Mouse (Mus musculus) urinary bladder, postnatal 36 days (tissue): Measurements from ENCODE around the gene Cep78.
"Not testable (repeated sequence)": the region's sequence is repeated elsewhere in the genome, so short reads cannot be mapped to it uniquely, and the experiment has no call there.

Experiments used
- DNase-seq, 2 experiments: peaks; one replicate each; pipeline ENCODE4 v3.0.0; 2022; ENCODE audit warnings: low spot score in 2 of 2, mixed read lengths in 1 of 2

Gene Cep78

DNA sequence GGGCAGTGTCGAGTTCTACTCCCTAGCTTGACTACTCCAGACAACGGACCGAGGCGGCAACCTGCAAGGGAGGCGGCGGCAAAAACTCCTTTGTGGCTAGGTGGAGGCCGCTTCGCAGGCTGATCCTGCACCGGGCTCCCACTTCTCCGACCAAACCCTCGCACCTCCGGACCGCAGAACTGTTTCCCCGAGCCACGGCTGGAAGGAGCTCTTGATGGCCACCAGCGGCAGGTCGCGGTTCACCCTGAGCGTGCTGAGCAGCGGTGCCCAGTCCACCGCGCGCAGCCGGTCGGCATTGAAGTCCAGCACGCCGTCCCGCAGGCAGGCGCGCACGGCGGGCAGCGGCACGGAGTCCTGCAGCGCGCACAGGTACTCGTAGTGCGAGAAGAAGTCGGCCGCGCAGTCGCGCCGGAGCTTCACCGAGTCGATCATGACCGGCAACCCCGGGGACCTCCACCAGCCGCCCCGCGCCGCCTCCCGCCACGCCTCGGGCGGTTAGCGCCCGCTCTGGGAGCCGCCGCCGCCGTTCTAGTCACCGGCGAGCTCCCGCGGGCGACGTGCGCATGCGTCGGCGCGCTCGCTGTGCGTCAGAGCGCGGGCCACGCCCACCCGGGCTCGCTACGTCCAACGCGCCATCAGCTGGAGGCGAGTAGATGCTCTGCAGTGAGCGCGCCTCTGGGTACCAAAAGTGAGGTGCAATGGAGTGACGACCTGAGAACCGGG lies at the start of gene Cep78:
Gene Cep78 (minus strand): TSS at position 541 of the 723 bp plus-strand sequence.
- peak; percentile 84 to 91 for DNase-seq

DNA sequence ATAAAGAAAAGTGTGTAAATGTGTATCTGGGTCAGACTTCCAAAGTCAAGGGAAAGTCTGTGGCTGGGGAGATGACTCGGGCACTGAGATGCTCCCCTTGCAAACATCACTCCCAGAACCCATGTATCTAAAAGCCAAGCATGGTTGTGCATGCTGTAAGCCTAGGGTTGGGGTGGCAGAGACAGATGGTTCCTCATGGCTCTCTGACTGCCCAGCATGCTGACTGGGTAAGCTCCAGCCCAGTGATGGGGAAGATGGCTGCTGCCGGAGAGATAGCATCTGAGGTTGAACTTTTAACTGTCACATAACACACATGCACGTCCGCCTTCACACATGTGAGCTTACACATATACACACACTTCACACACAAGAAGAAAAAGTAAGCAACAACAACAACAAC lies 46.5 kb upstream of the Cep78 start:
- no peak for DNase-seq

DNA sequence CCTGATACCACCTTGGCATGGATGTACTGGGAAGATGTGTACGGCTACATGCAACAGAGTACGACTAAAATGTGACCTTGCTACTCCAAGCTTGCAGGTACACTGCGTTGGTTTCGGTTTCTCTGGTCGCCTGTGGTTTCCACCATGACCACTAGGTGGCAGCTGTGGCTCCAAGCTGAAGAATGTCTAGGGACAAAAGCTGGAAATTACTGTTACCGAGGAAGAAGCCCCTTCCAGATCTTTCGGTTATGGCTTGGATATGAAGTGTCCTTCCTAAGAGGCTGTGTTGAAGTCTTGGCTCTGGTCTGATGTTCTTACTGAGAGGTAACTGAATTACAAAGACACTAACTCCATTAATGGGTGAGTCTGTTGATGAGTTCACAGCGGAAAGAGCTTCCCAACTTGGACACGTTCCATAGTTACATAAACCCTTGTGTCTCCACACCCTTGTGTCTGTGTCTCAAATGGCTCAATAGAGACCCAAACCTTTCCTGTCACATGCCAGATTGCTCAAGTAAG lies 44.5 kb upstream of the Cep78 start:
- DNase-seq: not testable (repeated sequence)

DNA sequence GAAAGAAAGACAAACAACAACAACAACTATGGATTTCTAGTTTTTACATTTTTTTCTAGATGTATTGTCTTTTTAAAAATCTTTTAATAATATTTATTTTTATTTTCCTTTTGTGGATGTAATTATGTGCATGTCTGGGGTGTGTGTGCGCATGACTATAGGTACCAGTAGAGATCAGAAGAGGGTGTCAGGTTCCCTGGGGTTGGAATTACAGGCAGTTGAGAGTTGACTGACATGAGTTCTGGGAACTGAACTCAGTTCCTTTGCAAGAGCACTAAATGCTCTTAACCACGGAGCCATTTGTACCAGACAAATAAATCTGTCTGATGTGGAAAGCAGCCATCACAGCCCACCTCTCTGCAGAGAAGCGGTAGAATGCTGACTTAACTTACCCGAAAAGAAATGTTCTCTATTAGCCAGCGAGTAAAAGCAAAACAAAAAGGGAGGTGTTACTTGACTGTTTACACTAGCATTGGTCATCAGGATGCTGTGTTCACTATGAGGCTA lies 44.0 kb upstream of the Cep78 start:
- no peak for DNase-seq

DNA sequence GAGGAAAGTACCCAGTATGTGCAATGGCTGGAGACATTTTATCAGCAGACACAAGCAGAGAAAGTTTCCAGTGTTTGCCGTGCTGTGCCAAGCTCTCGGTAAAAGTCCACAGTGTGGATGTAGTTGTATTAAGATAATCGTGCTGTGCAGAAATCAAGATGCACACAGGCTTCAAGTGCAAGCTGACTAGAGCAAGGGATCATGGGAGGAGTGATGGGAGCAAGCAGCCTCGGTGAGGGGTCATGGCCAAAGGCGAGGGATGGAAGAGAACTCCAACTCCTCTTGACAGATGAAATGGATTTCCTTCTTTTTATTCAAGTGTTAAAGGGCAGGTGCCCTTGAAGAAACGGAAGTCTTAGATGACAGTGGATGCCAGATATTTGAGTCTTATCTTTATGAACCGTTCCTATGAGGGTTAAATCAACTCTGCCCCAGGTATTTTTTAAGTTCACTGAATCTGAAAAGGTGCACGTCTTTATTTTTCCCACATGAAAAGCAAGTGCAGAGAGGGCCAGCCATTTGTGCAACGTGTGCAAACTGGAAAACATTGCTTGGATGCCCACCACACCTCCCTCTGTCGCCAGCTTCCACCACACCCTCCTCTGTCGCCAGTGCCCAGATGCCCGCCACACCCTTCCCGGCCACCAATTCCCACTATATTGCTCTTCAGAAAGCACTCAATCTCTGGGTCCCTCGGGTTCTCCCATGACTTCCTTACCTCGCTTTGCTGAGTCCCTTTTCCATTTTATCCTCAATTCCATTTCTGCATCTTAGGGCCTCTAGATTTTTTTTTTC lies 43.3 kb upstream of the Cep78 start:
- no peak for DNase-seq

DNA sequence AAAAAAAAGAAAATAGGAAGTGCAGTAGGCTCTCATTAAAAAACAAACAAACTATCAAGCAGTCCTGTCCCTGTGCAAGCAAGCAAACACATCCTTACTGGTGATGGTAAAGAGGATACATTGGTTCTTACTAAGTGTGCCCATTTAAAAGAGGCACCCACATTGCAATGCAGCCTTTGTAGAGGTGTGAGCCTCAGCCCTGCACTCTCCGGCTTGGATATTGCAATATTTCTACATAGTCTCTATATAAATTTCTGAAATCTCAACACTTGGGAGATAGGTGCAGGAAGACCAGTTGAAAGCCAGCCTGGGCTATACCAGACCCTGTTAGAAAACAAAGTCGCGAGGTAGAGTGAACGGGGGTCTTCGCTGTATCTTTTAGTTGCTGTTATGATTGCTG lies 41.5 kb upstream of the Cep78 start:
- no peak for DNase-seq

DNA sequence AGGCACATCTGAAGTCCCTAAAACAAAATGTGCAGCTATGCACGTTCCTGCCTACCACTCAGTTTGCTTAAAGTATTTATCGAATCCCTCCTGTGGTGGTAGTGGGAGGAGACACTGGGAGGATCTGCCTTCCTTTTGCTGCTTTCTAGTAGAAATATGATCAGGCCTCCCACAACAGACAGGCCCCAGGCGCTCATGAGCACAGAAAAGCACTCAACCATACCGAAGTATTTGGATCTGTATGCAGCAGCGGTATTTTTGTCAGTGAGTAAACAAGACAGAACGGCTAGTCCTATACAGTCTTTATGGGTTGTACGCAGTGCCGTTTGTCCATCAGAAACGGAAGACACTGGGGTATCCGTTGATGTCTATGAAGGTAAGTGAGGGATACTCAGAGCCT lies 37.4 kb upstream of the Cep78 start:
- DNase-seq: no peak

DNA sequence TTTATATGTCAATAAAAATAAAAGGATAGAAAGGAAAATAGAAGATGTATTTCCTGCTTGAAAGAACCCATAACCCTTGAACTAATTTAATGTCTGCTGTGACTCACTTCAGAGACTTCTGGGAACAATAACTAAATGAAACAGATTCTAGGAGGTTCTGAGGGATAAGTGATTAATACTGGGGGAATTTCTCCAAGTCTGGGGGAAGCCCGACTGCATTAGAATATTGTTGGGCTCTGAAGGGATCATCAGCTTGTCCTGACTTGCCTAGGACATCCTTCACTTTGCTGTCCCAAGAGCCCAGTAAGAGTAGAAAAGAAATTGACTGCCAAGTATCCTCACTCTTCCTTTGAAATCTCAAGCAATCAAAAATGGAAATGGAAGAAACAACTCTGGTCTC lies 31.4 kb upstream of the Cep78 start:
- no peak for DNase-seq

DNA sequence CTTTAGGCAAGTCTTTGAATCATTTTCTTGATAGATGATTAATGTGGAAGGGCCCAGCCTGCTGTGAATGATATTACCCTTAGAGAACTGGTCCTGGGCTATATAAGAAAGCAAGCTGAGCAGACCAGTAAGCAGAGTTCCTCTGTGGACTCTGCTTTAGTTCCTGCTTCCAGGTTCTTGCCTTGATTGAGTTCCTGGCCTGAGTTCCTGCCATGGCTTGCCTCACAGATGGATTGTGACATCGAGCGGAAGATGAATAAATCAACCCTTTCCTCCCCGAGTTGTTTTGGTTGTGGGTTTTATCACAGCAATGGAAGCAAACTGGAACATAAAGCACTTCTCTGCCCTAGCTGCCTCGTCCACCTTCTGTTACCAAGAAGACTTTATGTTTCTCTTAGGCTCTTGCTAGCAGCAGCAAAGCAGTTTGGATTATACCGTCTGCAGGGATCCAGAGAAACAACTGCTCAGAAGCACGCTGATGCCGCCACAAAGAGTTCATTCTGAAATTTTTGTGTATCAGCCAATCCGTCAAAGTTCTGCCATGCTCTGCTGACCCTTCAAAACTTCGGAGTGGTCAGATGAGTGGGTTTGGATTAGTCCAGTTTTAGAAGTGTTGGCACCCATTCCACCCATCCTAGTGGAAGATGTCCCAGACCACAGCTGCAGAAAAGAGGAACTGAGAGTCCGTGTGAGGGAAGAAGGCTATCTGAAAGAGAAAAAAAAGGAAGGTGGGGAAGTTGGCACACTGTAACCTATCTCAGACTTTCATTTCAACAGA lies 30.6 kb upstream of the Cep78 start:
- DNase-seq: no peak

DNA sequence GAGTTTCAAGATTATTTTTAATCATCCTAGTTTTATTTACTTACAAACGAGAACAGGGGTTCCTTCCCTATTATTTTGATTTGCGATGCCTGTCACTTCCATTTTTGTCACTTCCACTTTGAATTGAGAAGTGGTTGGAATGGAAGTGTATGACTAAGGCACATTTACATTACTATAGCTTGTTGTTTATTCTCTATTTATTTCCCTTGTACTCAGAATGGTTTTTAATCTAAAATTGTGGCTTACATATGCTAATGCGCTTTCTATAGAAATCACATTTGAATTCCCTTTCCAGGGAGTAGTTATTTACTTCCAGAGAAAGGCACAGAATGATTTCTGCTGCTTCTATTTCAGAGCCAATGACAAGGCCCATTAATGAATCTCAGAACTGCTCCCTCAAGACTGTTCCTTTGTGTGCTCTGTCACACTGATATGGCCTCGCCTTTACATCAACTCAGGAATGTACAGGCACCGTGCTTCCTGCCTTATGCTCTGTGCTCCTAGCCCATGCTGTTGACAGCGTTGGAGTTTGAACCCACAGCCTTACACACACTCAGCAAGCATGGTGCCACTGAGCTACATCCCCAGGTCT lies 25.1 kb upstream of the Cep78 start:
- DNase-seq: no peak

DNA sequence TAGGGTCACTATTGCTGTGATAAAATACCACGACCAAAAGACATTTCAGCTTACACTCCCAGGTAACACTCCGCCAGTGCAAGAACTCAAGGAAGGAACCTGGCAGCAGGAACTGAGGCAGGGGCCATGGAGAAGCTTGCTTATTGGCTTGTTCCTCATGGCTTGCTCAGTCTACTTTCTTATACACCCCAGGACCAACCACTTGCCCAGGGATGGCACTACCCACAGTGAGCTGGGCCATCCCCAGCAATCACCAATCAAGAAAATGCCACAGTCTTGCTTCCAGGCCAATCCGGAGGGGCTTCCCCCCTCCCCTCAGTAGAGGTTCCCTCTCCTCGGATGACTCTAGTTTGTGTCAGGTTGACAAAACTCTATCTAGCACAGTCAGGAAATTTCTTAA lies 24.3 kb upstream of the Cep78 start:
- no peak for DNase-seq

DNA sequence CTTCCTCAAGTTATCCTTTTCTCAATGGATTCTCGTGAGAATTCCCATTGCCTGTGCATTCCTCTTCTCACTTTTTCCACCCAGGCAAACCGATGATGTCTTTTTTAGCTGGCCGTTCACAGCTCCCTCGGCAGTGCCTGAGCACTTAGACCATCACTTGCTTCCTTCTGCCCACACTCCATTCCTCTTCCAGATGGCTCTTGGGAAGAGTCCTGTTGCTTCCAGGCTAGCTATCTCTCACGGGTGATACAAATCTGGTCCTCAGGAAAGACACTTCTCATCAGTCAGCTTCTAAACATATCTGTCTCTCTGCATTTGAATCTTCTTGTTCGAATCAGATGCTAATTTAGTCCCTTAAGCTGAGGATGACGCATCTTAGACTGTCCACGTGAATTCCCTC lies 22.3 kb upstream of the Cep78 start:
- DNase-seq: no peak

DNA sequence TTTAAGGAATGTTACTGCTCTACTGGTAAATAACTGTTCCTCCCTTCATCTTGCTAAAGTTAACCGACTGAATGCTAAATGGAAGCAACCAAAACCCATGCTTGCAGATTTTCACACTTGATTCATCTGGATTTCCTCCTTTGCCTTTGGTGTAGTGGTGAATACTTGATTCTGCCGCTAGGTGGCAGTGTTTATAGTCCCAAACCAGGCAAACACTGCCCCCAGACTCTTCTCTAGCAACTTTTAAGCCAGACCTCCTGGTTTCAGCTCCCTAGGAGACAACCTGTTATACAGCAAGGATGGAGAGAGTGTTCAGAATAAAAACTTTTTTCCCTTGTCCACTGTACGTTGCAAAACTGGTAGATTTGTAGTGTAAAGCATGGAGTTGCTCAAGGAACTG lies 13.4 kb upstream of the Cep78 start:
- peak; percentile 36 to 38 for DNase-seq

DNA sequence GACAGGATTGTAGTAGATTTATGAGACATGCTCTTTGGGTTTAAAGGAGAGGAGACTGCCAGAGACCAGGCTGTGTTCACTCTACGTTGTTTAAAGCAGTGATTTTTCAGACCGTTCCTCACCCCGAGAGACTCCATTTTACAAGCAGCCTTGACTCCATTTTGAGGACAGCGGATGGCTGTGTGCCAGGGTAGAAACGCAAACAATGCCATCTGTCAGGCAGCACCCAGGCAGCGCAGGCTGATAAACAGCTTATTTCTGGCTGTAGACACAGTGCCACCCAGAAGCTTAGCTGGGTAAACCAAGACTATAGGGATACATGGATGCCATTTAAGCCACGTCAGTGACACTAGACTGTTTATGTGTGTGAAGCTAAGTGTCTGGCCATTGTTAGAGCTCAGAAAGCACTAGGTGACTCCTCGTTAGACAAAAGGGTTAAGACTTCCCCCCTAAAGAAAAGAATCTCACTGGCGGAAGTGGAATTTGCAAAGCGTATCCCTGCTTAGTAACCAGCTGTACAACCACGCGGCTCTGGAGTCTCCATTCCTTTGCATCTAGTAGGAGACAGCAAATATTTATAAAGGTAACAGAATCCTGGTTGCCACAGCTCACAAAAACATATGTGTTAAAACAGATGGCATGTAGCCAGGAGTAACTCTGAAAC lies 12.2 kb upstream of the Cep78 start:
- DNase-seq: peak; percentile 1 to 6

DNA sequence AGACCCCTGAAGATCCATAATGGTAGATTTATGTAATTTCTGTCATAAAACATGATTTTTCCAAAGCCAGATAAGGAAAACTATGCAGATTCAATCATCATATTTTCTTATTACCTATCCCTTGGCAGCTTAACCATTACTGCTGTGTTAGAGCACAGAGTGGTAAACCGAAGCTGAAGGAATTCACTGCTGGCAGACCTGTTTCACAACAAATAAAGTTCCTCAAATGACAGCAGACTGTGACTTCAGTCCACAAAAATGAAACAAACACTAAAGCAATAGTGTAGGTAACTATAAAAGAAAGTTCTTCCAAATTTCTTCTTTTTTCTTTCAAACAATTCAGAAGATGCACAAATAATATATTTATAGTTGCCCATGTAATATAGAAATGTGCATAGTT lies 5.3 kb upstream of the Cep78 start:
- no peak for DNase-seq

DNA sequence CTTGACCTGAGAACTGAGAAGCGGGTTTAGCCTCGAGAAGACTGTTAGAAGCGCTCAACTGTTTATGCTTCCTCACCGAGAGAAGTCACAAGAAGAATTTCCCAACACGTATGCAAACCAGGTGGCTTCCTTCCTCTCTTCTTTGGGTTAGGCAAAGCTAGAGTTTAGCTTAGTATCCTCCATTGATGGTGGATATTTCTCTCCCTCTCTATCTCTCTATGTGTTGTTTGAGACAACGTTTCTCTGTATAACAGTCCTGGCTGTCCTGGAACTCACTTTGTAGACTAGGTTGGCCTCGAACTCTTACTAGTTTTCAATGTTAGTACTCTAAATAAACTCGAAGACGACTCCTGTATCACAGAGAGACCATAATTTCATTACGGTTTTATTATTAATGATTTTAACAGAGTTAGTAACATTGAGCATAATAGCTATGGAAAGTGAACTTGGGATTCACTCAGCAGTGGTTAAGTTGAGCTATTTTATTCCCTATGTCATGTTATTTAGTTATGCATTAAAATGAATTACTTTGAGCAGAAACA lies 454 bp upstream of the Cep78 start:
- no peak for DNase-seq

DNA sequence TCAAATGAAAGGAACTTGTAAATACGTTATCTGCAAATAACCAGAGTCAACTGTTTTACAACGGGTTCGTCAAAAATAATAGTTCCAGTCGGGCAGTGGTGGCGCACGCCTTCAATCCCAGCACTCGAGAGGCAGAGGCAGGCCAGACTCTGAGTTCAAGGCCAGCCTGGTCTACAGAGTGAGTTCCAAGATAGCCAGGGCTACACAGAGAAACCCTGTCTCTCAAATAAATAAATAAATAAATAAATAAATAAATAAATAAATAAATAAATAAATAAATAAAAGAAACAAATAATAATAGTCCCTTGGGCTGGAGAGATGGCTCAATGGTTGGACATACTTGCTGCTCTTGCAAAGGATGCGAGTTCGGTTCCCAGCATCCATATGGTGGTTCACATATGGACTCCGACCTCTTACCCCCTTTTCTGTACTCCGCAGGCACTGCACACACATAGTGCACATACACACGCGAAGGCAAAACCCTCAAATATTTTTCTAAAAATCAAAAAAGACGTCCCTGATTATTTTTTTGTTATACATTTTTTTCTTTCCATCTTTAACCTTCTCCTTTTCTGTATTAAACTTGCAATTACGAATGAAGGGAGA lies 947 bp downstream of the Cep78 start:
- DNase-seq: no peak

DNA sequence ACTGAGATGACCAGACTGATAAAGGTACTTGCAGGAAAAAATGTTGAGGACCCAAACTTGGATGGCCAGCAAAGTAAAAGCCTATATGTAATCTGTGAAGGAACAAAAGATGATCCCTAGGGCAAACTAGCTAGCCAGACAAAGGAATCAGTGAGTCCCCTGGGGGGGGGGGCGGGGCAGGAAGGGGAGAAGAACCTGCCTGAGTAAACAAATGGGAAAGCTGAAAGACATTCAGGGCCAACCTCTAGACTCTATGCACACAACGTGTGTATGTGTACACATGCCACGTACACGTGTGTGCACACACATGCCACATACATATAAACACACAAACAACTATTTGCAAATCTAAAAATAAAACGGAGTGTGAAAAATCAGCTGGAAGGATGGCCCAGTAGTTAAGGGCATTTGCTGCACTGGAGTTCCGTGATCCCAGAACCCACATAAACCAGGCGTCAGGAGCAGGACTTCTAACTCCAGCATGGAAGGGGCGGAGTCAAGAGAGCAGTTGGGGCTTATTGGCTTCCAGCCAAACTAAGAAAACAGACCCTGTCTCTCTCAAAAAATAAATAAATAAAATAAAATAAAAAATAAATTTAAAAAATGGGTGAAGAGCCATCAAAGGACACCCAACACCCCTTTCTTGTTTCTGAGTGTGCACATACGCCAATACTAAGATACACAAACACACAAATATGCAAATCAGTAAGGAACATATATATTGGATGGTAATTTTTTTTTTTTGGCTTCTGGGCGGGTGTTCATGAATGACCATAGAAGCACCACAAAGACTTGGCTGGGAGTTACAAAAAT lies 1.7 kb downstream of the Cep78 start:
- no peak for DNase-seq

DNA sequence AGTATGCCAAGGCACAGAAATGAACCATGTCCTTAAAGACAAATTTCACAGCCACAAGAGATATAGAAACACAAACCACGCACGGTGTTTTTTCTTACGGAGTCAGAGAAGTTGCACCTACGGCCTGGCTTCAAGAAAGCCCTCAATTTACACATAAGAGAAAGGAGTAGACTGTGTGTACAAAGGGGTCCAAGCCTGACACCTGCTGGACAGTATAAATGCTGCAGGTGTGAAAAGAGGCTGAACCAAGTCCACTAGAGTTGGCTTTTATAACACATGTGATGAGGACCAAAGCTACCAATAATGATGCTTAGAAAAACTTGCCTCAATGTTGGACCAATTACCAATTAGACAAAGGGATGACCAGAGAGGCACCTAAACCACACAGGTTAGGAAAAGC lies 2.9 kb downstream of the Cep78 start:
- DNase-seq: peak in 1 of 2 experiments; percentile 22

DNA sequence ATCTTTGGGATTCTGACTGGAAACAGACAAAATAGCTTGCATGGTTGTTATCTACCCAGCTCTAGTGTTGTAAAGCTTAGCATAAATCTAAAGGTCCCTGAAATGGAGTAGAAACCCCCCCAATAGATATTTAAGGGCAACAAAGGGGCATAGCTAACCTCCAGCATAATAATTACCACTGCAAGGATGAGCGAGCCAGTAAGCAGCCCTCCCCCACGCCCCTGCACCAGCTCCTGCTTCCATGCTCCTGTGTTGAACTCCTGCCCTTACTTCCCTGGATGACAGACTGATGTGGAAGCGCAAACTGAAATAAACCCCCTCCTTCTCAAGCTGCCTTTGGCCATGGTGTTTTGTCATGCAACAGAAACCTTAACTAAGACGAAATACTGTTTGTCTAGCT lies 11.4 kb downstream of the Cep78 start:
- no peak for DNase-seq
